Mouse (Mus musculus) stomach, postnatal 0 days (tissue): ENCODE results near the gene Lclat1. TPM values are rescaled to one million over a fixed set of nuclear protein-coding genes. Genes with fewer than 3 reads are reported as not detected.

ENCODE experiments used
- ATAC-seq: fragments of 200-750 bp; cut with Nextera tagmentation; 2 replicates; pipeline ENCODE4 v1.8.0; 2017; ENCODE audit not compliant: low FRiP score, low TSS enrichment
- DNase-seq: peaks from one replicate; pipeline ENCODE4 v3.0.0-alpha.2; 2016; ENCODE audit warnings: low spot score
- H3K27ac ChIP-seq: fragments of 300-500 bp; sonication (generic); replicated peaks from 2 replicates; pipeline ENCODE4 v1.5.1; 2014; ENCODE audit warnings: mild to moderate bottlenecking, control low read depth
- H3K27me3 ChIP-seq: fragments of 300-500 bp; sonication (generic); 2 replicates; pipeline ENCODE4 v1.6.1; 2014; ENCODE audit warnings: low read length; ENCODE audit not compliant: control insufficient read depth, insufficient read depth
- H3K36me3 ChIP-seq: fragments of 300-500 bp; sonication (generic); 2 replicates; pipeline ENCODE4 v1.6.1; 2014; ENCODE audit warnings: low read length, mixed read lengths; ENCODE audit not compliant: control insufficient read depth, insufficient read depth
- H3K4me1 ChIP-seq: fragments of 300-500 bp; sonication (generic); replicated peaks from 2 replicates; pipeline ENCODE4 v1.6.1; 2014; ENCODE audit warnings: antibody characterized with exemption; ENCODE audit not compliant: control insufficient read depth, insufficient read depth
- H3K4me2 ChIP-seq: fragments of 300-500 bp; sonication (generic); replicated peaks from 2 replicates; pipeline ENCODE4 v1.6.1; 2014; ENCODE audit warnings: low read depth, mild to moderate bottlenecking, control low read depth, moderate library complexity
- H3K4me3 ChIP-seq: fragments of 300-500 bp; sonication (generic); 2 replicates; pipeline ENCODE4 v1.5.1; 2014; ENCODE audit warnings: low read depth, low read length, control low read depth
- H3K9ac ChIP-seq: fragments of 300-500 bp; sonication (generic); 2 replicates; pipeline ENCODE4 v1.6.1; 2014; ENCODE audit warnings: mild to moderate bottlenecking, low read length, control low read depth, mixed read lengths
- H3K9me3 ChIP-seq: fragments of 300-500 bp; sonication (generic); 2 replicates; pipeline ENCODE4 v1.6.1; 2016; ENCODE audit warnings: low read length; ENCODE audit not compliant: control insufficient read depth
- CTCF ChIP-seq: IDR thresholded peaks from 2 replicates; pipeline ENCODE4 v1.5.1; 2016; ENCODE audit warnings: antibody characterized with exemption, low read depth, mild to moderate bottlenecking, moderate library complexity
- EP300 ChIP-seq: optimal IDR thresholded peaks from 2 replicates; pipeline ENCODE3; 2016; ENCODE audit warnings: antibody characterized with exemption
- WGBS: fragments of 180-500 bp; shearing (Covaris S2); extraction: QIAGEN DNeasy Blood & Tissue Kit; methylation state at CpG from one replicate; pipeline ENCODE4 v1.1.7; 2014; 5-methylcytosine and 5-hydroxymethylcytosine counted together
- polyA plus RNA-seq: library from polyadenylated mRNA; unstranded; fragments of >200 nt; fragmentation: Nextera tagmentation; extraction: Ambion mirVana; gene quantifications from 2 replicates; pipeline ENCODE4 v1.2.1, GENCODE M21; 2015

Gene Lclat1
- polyA plus RNA-seq, 1 experiment from 2014 or later: 4.3 TPM

DNA sequence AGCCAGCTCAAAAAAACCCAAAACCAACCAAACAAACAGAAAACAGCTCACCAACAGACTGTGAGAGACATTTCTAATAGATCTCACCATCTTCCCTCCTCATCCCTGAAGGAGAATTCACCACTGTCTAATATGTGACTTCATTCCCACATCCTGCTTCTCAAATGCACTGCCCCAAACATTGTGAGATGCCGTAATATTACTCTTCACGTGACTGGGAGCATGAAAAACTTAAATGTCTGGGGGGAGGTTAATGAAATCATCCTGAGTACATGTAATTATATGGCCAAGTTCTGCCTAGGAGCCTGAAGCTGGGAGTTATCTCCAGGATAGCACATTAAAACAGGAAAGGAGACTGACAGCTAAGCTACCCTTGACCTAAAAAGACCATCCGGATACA is 138.3 kb downstream of the Lclat1 start:
- 85% methylated on average over 3 of the region's 3 CpGs for WGBS
- ATAC-seq: no peak
- H3K27me3 ChIP-seq: no peaks in the 10 kb centered on the region
- no peak overlapping the region for H3K9ac ChIP-seq
- H3K27ac ChIP-seq: no peak overlapping the region
- no peak overlapping the region for H3K4me2 ChIP-seq
- no peak overlapping the region for H3K4me3 ChIP-seq
- no peak for DNase-seq
- H3K9me3 ChIP-seq: no peaks in the 10 kb centered on the region
- TF ChIP-seq EP300 (no peak), CTCF (no peak)
- H3K4me1 ChIP-seq: no peaks in the 10 kb centered on the region
- no peaks in the 10 kb centered on the region for H3K36me3 ChIP-seq

DNA sequence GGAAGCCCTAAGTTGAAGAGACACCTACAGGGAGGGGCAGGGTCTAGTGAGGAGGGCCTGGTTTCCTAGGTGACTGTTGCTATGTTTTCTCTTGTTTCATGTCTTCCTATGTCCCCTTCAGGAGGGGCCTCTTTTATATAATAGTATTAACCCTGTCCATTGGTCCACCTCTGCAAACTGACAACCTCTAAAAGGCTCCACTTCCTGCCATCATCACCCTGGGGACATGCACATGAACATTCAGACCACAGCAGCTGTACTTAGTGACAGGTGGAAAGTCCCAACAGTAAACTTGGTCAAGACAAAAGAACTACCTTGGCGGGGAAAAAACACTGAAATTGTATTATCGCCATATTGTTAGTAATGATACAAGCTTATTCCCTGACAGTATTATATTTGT is 139.1 kb downstream of the Lclat1 start:
- TF ChIP-seq EP300 (no peak), CTCF (no peak)
- H3K4me3 ChIP-seq: no peak overlapping the region
- no peaks in the 10 kb centered on the region for H3K9me3 ChIP-seq
- no peaks in the 10 kb centered on the region for H3K4me1 ChIP-seq
- ATAC-seq (no peak), DNase-seq (no peak)
- H3K27ac ChIP-seq: no peak overlapping the region
- WGBS: 90% methylated on average over 2 of the region's 2 CpGs
- H3K36me3 ChIP-seq: no peaks in the 10 kb centered on the region
- no peak overlapping the region for H3K4me2 ChIP-seq
- no peak overlapping the region for H3K9ac ChIP-seq
- H3K27me3 ChIP-seq: no peaks in the 10 kb centered on the region

DNA sequence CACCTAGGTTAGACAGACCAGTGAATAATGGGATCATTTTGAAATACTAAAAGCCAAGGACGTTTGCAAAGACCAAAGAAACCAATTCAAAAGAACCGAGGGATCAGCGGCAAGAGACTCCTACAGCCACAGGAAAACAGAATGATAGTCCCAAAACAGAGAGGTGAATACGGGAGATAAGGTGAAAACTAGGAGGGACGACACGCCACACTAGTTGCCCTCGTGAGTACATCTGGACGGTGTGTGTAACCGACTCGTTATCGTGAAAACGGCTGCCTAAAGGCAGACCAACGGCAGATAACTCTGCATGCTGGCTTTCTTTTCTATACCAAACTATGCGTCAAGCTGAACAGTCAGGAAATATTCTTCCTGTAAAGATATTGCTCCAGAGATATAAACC is 140.0 kb downstream of the Lclat1 start:
- WGBS: 89% methylated on average over 14 of the region's 14 CpGs
- no peak for ATAC-seq
- no peaks in the 10 kb centered on the region for H3K36me3 ChIP-seq
- no peak overlapping the region for H3K4me2 ChIP-seq
- no peak for TF ChIP-seq EP300
- TF ChIP-seq CTCF: no peak
- no peaks in the 10 kb centered on the region for H3K4me1 ChIP-seq
- no peak overlapping the region for H3K9ac ChIP-seq
- H3K27ac ChIP-seq: no peak overlapping the region
- H3K9me3 ChIP-seq: no peaks in the 10 kb centered on the region
- no peak overlapping the region for H3K4me3 ChIP-seq
- no peak for DNase-seq
- H3K27me3 ChIP-seq: no peaks in the 10 kb centered on the region

DNA sequence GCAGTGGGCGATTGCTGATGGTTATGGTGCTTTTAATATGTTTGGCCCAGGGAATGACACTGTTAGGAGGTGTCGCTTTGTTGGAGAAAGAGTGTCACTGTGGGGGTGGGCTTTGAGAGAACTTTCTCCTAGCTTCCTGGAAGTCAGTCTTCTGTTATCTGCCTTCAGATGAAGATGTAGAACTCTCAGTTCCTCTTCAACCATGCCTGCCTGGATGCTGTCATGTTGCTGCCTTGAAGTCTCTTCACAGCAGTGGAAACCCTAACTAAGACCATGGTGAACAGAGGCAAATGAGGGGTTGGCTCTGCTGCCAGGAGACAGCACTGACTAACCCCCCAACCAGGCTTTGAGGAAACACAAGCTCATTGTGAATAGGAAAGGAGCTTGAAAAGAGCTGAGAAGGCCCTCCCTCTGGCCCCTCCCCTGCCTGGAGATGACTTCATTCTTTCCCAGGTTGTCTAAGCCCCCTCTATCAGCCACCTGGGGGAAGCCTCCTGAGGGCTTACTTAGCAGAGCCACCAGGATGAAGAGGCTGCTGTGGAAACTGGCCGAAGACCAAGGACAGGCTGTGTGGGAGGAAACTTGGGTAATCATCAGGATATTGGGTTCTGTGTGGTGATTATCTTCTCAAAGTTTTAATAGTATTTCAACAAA is 142.8 kb downstream of the Lclat1 start:
- 82% methylated on average over 3 of the region's 3 CpGs for WGBS

DNA sequence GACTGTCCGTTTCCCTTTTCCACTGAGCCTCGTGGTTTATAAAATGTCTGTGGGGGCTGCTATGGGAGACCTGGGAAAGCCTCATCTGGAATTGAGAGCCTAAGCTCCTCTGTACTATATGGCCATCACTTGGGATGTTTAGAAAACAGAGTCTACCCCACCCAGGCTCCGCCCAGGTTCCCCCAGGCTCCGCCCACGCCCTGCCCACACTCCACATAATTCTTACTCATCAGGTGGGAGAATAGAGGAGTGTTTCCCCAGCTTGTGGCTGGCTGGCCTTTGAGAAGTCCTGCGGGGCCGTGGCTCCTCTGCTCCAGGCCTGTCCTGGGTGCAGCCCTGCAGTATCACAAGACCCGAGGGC is 143.3 kb downstream of the Lclat1 start:
- TF ChIP-seq CTCF: no peak
- no peak for TF ChIP-seq EP300
- Histone ChIP-seq H3K4me2 (no peak overlapping the region), H3K27ac (no peak overlapping the region), H3K9ac (no peak overlapping the region), H3K27me3 (no peaks in the 10 kb centered on the region), H3K36me3 (no peaks in the 10 kb centered on the region), H3K9me3 (no peaks in the 10 kb centered on the region), H3K4me3 (no peak overlapping the region), H3K4me1 (no peaks in the 10 kb centered on the region)
- DNase-seq (peak; percentile 31), ATAC-seq (0 out of 2 replicates have a peak, but pooled peaks have one; percentile 24)
- WGBS: 52% methylated on average over 8 of the region's 8 CpGs

More for the DNA sequence above, 142.8 kb downstream of the Lclat1 start:
- DNase-seq (no peak), ATAC-seq (no peak)
- H3K27me3 ChIP-seq: no peaks in the 10 kb centered on the region
- no peak overlapping the region for H3K27ac ChIP-seq
- H3K9me3 ChIP-seq: no peaks in the 10 kb centered on the region
- H3K4me1 ChIP-seq: no peaks in the 10 kb centered on the region
- no peak overlapping the region for H3K9ac ChIP-seq
- no peak overlapping the region for H3K4me2 ChIP-seq
- no peak overlapping the region for H3K4me3 ChIP-seq
- TF ChIP-seq EP300: no peak
- no peak for TF ChIP-seq CTCF
- H3K36me3 ChIP-seq: no peaks in the 10 kb centered on the region

DNA sequence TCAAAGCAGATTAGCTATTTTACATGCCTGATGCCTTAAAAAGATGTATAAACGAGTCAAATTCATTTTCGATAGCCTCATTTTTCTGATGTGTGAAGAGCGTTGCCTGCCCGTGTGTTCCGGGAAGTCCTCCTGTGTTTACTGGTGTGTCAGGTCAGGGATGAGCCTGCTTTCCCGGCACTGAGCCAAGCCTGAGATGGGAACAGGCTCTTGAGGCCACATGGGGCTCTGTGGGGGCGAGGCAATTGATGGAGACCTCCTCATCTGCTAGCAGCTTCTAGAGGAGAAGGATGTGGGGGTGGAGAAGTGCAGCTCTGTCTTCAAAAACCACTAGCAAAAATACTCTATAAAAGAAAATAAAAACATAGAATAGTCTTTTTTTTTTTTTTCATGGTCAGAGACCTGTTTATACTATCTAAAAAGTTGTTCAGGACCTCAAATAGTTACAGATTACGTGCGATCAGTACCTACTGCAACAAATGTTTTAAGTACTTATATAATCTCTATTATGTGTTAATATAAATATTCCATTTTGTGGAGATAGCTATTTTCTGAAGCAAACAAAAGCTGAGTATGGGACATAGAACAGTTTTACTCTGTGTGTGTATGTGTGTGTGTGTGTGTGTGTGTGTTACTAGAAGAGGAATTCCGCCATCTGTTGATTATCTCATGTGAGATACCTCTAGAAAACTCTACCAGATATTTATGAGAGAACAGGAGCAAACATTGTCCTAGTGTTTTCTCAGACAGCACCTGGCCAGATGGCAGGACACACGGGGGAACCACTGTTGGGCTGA is 144.2 kb downstream of the Lclat1 start:
- H3K4me2 ChIP-seq: no peak overlapping the region
- H3K4me3 ChIP-seq: no peak overlapping the region
- H3K9ac ChIP-seq: no peak overlapping the region
- WGBS: 56% methylated on average over 11 of the region's 11 CpGs
- TF ChIP-seq CTCF: no peak
- no peak for TF ChIP-seq EP300
- H3K27ac ChIP-seq: no peak overlapping the region
- H3K9me3 ChIP-seq: no peaks in the 10 kb centered on the region
- no peaks in the 10 kb centered on the region for H3K27me3 ChIP-seq
- DNase-seq (no peak), ATAC-seq (no peak)
- H3K36me3 ChIP-seq: no peaks in the 10 kb centered on the region
- H3K4me1 ChIP-seq: no peaks in the 10 kb centered on the region
